Mouse (Mus musculus) megakaryocyte, adult 5-6 weeks (primary cell): ENCODE data around the gene 1110012L19Rik. TPM values are rescaled to one million over a fixed set of nuclear protein-coding genes. Genes with fewer than 3 reads are reported as not detected.
A peak's percentile ranks its signal among the peaks of the same experiment; 100 is the strongest.
"Not testable (repeated sequence)": the region's sequence is repeated elsewhere in the genome, so short reads cannot be mapped to it uniquely, and the experiment has no call there.

ENCODE experiments used
- ATAC-seq: 2 replicates; pipeline ENCODE4 v1.8.0; 2016; ENCODE audit warnings: mild to moderate bottlenecking, inconsistent platforms; ENCODE audit not compliant: poor library complexity, severe bottlenecking
- total RNA-seq, 2 experiments: library from RNA; stranded (forward) in 1 of 2; stranded (reverse) in 1 of 2; fragments of 153-499, 151-499 nt in 1 of 2; fragments of 221-1000, 200-1000 nt in 1 of 2; gene quantifications; 2 replicates each; pipeline versions ENCODE4 v1.2.3 to v1.2.4; 2015 to 2017

The 1110012L19Rik gene
- total RNA-seq (2015) (12.6 and 18.5 TPM in 2 replicates), total RNA-seq (2017) (22.1 and 25.7 TPM in 2 replicates)

GRCm38 (mm10) chrX:70385276-70385961 is at the start of gene 1110012L19Rik:
Gene 1110012L19Rik (plus strand): TSS chrX:70385877.
- ATAC-seq = peak; percentile 96

DNA sequence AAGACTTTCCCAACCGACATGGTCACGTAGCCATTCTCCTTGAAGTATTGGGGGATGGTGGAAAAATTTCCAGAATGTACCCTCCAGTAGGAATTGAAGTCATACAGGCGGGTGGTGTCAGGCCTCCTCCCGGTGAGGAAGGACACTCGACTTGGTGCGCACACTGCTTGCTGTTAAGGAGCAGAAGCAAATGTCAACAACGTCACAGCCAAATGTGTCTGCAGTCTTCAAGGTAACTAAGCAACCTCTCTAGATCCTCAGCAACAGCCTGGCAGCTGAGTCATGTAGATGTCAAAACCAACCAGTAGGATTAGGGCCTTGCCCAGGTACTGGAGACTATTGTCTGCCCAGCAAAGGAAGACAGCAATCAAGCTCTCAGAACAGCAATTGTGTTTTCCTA is 22.7 kb upstream of the 1110012L19Rik start:
- no peak for ATAC-seq

DNA sequence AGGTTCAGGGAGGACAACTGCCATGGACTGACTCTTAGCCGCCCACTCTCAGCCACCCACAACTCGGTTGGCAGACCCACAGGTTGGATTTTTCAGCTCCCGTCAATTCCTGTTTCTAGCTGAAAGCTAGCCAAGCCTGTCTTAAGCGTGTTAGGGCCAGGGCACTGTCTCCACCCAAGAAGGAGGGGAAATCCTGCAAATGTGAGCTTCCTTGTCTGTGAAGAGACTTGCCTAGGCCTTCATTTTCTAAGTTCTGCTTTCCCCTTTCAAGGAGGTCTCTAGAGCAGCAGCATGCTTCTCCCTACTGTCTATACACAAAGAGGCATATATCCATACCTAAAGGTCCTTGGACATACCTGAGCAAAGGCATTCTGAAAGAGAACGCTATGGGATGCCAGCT is 22.2 kb upstream of the 1110012L19Rik start:
- ATAC-seq = peak; percentile 56

DNA sequence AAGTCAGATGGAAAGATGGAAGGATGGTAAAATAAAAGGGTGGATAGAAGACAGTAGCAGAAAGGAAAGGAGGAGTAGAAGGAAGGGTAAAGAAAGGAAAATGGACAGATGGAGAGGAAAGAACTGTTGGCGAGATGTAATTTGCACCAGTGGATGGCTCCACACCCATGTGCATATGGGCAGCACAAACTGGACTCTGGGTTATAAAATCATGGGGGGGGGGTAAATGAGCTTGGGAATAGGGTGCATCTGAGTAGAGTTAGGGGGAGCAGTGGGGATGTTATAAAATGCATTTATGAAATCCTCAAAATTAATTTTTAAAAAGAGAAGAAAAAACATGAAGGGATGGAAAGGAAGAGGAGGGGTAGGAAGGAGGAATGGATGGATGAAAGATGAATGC is 21.5 kb upstream of the 1110012L19Rik start:
- ATAC-seq = no peak

GRCm38 (mm10) chrX:70364661-70365613 is 20.7 kb upstream of the 1110012L19Rik start, which contains the start of gene Ids:
Gene Ids (minus strand): TSS chrX:70365084.
- ATAC-seq = peak; percentile 95

DNA sequence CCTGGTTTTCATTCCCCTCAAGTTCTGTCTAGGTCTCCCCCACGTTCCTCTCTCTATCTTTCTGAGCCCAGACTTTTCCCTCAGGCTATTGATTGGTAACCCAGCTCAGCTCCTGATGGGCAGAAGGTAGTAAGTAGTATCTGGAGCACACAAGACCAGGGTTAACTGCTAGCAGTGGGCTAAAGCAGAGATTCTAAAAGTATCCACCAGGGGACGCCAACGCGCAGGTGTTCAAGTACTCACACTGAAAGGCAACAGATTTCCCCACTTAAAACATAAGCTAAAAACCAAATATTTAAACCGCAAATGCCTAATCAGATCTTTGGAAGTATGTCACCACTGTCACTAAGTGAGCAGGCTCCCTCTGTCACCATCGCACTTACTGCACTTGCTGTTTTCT is 15.9 kb upstream of the 1110012L19Rik start:
- peak; percentile 41; the same call in 1 of the 2 replicates for ATAC-seq

GRCm38 (mm10) chrX:70374469-70375110 is 11.1 kb upstream of the 1110012L19Rik start:
- peak; percentile 88 for ATAC-seq

DNA sequence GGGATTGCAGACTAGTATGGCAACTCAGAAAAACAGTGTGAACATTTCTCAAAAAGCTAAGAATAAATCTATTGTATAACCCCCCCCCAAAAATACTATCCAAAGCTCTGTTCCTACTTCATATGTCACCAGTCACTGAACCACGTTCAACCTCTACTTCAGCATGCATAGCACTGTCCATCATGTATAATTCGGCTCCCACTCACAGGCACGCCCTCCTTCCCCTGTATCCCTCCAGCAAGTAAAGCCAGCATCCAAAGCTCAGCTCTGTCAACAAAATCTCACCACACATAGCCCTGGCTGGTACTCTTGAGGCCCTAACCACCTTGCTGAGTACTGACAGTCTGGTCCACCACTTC is 781 bp upstream of the 1110012L19Rik start:
- ATAC-seq = no peak

DNA sequence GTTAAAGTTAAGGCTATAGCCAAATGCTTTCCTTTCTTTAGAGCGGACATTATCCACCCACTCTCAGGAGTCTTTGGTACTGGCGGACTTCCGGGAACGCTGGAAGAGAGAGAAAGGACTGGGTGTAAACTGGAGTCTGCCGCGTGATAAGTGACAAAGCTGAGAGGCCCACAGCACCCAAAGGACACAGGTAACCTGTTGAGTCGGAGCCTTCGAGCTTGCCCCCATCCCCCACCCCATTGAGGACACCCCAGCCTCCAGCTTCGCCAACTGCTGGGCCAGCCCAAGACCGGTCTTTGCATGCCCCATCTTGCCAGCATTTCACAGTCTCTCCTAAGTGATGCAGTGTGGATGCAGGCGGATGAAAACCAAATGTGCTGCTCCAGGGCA is 280 bp downstream of the 1110012L19Rik start:
- peak; percentile 53 for ATAC-seq

DNA sequence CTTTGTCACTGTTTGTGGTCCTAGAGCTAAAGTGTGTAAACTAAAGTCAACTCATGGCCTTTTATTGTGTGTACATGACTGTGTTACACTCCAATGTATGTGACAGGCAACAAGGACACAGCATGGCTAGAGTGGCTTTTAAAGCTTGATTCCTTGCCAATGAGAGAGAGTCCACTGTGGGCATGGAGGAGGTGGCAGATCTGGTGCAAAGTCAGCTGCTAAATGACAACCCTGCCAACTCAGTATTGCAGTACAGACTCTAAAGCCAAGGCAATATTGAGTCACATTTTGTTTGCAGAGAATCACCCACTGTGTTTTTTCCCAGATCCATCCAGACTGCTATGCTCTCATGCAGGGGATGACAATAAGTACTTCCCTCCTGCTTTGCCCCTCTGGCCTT is 7.0 kb downstream of the 1110012L19Rik start:
- not testable (repeated sequence) for ATAC-seq

GRCm38 (mm10) chrX:70425473-70425872 is 39.8 kb downstream of the 1110012L19Rik start:
- peak; percentile 69 for ATAC-seq

Other genes with a start within 250 kb of the 1110012L19Rik start
- gene Ids, start 20.8 kb upstream of the 1110012L19Rik start, total RNA-seq (2015) = 69.2 and 77.5 TPM in 2 replicates
- 14.3 and 19.0 TPM in 2 replicates for gene Ids, start 20.8 kb upstream of the 1110012L19Rik start, total RNA-seq (2017)
- gene Tmem185a, start 91.3 kb downstream of the 1110012L19Rik start, total RNA-seq (2015) = 27.6 and 31.3 TPM in 2 replicates
- gene Tmem185a, start 91.3 kb downstream of the 1110012L19Rik start, total RNA-seq (2017) = 7.0 and 8.8 TPM in 2 replicates